Mouse (Mus musculus): ENCODE measurements around the gene Xylt1. TPM values are rescaled to one million over a fixed set of nuclear protein-coding genes. Genes with fewer than 3 reads are reported as not detected.

Gene Xylt1
- total and polyA plus RNA-seq, 3 experiments, result 9.0 to 13.3 TPM; not detected in 1

DNA sequence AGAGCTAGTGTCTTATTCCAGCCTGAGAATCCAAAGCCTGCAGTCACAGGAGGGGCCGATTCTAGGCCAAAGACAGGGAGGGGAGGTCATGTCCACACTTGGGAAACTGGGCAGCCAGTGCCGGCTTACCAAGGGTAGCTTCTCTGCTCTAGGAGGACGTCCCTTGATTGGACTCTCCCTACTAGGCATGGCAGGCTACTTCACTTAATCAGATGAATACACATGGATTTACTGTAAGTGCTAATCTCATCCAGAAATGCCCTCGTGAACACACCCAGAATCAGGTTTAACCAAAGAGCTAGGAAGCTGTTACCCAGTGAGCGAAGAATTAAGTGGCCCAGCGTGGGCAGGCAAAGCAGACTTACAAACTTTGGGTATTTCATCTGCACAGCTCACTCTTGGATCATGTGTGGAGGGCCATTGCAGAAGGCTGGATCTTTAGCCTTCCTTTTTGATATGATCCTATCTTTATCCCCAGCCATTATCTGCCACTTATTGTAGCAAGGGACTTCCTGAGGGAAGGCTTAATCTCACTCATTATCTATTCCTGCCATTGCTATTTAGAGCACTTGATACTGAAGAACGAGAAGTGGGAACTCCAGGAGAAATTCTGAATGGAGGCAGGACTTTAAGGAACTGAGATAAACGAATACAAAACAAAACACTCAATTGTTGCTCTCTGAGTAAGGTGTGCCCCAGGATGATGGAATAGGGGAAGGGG is 28.6 kb downstream of the Xylt1 start:
- peak overlapping the region; percentile 46 for H3K27ac ChIP-seq (ENCODE audit: control insufficient read depth, low read depth, low read length)
- H3K9me3 ChIP-seq (replicated peaks; ENCODE audit: insufficient read depth, low read length), result no peaks in the 10 kb centered on the region
- H3K4me3 ChIP-seq (ENCODE audit: control insufficient read depth in 1 of 2, insufficient read depth in 1 of 2, low read depth in 2 of 2, low read length in 2 of 2), result no peak overlapping the region
- peaks cover 0 to 43% of the 10 kb centered on the region in 2 experiments for H3K36me3 ChIP-seq (ENCODE audit: control insufficient read depth in 1 of 2, insufficient read depth in 2 of 2, low read length in 2 of 2)
- no peaks in the 10 kb centered on the region for H3K27me3 ChIP-seq (ENCODE audit: control insufficient read depth in 1 of 2, insufficient read depth in 2 of 2, low read length in 2 of 2)
- H3K79me2 ChIP-seq (ENCODE audit: control insufficient read depth, insufficient read depth, low read length, poor library complexity), result peaks cover 5% of the 10 kb centered on the region; the same call in 1 of the 2 replicates
- H3K4me1 ChIP-seq (ENCODE audit: control insufficient read depth in 1 of 2, insufficient read depth in 2 of 2, low read length in 2 of 2), result peaks cover 25 to 62% of the 10 kb centered on the region in 2 experiments
- TF ChIP-seq RAD21 (IDR thresholded peaks at IDR 0.05; ENCODE audit: low read depth, low read length) (no peak), BHLHE40 (IDR thresholded peaks at IDR 0.05; ENCODE audit: borderline replicate concordance, low read depth, low read length) (0 out of 2 replicates have a peak, but pooled peaks have one; percentile 34), ZKSCAN1 (IDR thresholded peaks at IDR 0.05; ENCODE audit: low read depth, low read length) (no peak), ETS1 (IDR thresholded peaks at IDR 0.05; ENCODE audit: low read depth, low read length) (0 out of 2 replicates have a peak, but pooled peaks have one; percentile 49), ZNF384 (IDR thresholded peaks at IDR 0.05; ENCODE audit: low read depth, low read length) (no peak), GATA1 (IDR thresholded peaks at IDR 0.05; ENCODE audit: low read depth, low read length) (peak; percentile 84), CHD1 (IDR thresholded peaks at IDR 0.05; ENCODE audit: low read depth, low read length) (no peak), TCF12 (IDR thresholded peaks at IDR 0.05; ENCODE audit: low read depth, low read length) (peak; percentile 68), POLR2AphosphoS5 (IDR thresholded peaks at IDR 0.05; ENCODE audit: borderline replicate concordance, low read depth, low read length) (no peak), MXI1 (IDR thresholded peaks at IDR 0.05; ENCODE audit: low read depth, low read length) (no peak), CHD2 (IDR thresholded peaks at IDR 0.05; ENCODE audit: low read length) (no peak), MEF2A (IDR thresholded peaks at IDR 0.05; ENCODE audit: extremely low read depth, insufficient replicate concordance, low read depth, low read length, poor library complexity, severe bottlenecking) (peak; percentile 88; the same call in 1 of the 2 replicates), EP300 (IDR thresholded peaks at IDR 0.05; ENCODE audit: low read depth in 1 of 2, low read length in 2 of 2) (peak; percentile 77 to 83), CTCF (IDR thresholded peaks at IDR 0.05 in 2 of 3, conservative IDR thresholded peaks at IDR 0.05 in 1 of 3; ENCODE audit: control insufficient read depth in 1 of 3, insufficient read depth in 1 of 3, low read depth in 2 of 3, low read length in 3 of 3, poor library complexity in 1 of 3, severe bottlenecking in 1 of 3) (no peak), SMC3 (IDR thresholded peaks at IDR 0.05; ENCODE audit: low read depth, low read length) (no peak), RCOR1 (IDR thresholded peaks at IDR 0.05; ENCODE audit: low read depth, low read length) (peak; percentile 68), USF2 (IDR thresholded peaks at IDR 0.05; ENCODE audit: borderline replicate concordance in 1 of 2, insufficient read depth in 1 of 2, low read depth in 1 of 2, low read length in 2 of 2) (no peak)
- DNase-seq (ENCODE audit: low read depth, low spot score), result peak; percentile 42
- H3K9ac ChIP-seq (ENCODE audit: control insufficient read depth, low read depth, low read length, poor library complexity, severe bottlenecking), result no peak overlapping the region

DNA sequence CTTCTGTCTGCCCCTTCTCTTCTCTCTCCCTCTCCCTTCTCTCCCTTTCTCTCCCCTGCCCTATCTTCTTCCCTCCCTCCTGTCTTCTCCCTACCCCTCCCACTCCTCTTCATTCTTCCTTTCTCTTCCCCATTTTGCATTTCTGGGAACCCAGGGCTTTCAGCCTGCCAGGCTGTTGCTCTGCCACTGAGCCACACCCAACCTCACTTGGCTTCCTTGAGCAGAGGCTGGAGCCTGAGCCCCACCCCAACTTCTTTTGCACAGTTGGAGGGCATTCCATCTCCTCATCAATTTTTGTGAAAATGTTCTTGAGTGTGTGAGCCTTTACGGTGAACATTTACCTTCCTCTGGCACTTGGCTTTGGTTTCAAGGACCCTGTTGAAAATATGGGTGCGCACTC is 31.1 kb downstream of the Xylt1 start:
- no peak for DNase-seq (ENCODE audit: low read depth, low spot score)
- H3K36me3 ChIP-seq (ENCODE audit: control insufficient read depth in 1 of 2, insufficient read depth in 2 of 2, low read length in 2 of 2), result peaks cover 0 to 34% of the 10 kb centered on the region in 2 experiments
- H3K9me3 ChIP-seq (replicated peaks; ENCODE audit: insufficient read depth, low read length), result no peaks in the 10 kb centered on the region
- no peak overlapping the region for H3K4me3 ChIP-seq (ENCODE audit: control insufficient read depth in 1 of 2, insufficient read depth in 1 of 2, low read depth in 2 of 2, low read length in 2 of 2)
- no peak overlapping the region for H3K9ac ChIP-seq (ENCODE audit: control insufficient read depth, low read depth, low read length, poor library complexity, severe bottlenecking)
- no peaks in the 10 kb centered on the region for H3K27me3 ChIP-seq (ENCODE audit: control insufficient read depth in 1 of 2, insufficient read depth in 2 of 2, low read length in 2 of 2)
- H3K27ac ChIP-seq (ENCODE audit: control insufficient read depth, low read depth, low read length), result peak overlapping the region; percentile 7; the same call in 1 of the 2 replicates
- peaks cover 10% of the 10 kb centered on the region; the same call in 1 of the 2 replicates for H3K79me2 ChIP-seq (ENCODE audit: control insufficient read depth, insufficient read depth, low read length, poor library complexity)
- peaks cover 22 to 44% of the 10 kb centered on the region in 2 experiments for H3K4me1 ChIP-seq (ENCODE audit: control insufficient read depth in 1 of 2, insufficient read depth in 2 of 2, low read length in 2 of 2)
- TF ChIP-seq NELFE (IDR thresholded peaks at IDR 0.05; ENCODE audit: low read depth, low read length), result no peak
- TF ChIP-seq MYB (IDR thresholded peaks at IDR 0.05; ENCODE audit: low read depth, low read length), result no peak
- no peak for TF ChIP-seq CHD2 (IDR thresholded peaks at IDR 0.05; ENCODE audit: low read length)
- TF ChIP-seq ZC3H11A (IDR thresholded peaks at IDR 0.05; ENCODE audit: low read depth, low read length), result no peak
- no peak for TF ChIP-seq TBP (IDR thresholded peaks at IDR 0.05; ENCODE audit: low read depth, low read length)
- no peak for TF ChIP-seq HCFC1 (IDR thresholded peaks at IDR 0.05; ENCODE audit: low read depth, low read length)
- no peak for TF ChIP-seq E2F4 (IDR thresholded peaks at IDR 0.05; ENCODE audit: borderline replicate concordance, low read depth, low read length)
- no peak for TF ChIP-seq BHLHE40 (IDR thresholded peaks at IDR 0.05; ENCODE audit: borderline replicate concordance, low read depth, low read length)
- no peak for TF ChIP-seq POLR2AphosphoS5 (IDR thresholded peaks at IDR 0.05; ENCODE audit: borderline replicate concordance, low read depth, low read length)

Data from MEL (cell line).